Mouse (Mus musculus) ovary, adult 2 months (tissue): Measurements from ENCODE around the gene Tbccd1. TPM values are rescaled to one million over a fixed set of nuclear protein-coding genes. Genes with fewer than 3 reads are reported as not detected.

Experiments
- polyA plus RNA-seq: library from polyadenylated mRNA; depleted of rRNA; stranded (reverse); fragments of >200 nt; gene quantifications from 2 replicates; pipeline ENCODE4 v1.2.3, GENCODE M21; 2012; rRNA removed

Tbccd1 gene
- 11.3 and 13.1 TPM in 2 replicates for polyA plus RNA-seq

GRCm38 (mm10) chr16:22857431-22858113 is at the start of gene Tbccd1, which contains the start of gene Dnajb11:
Gene Tbccd1 (minus strand): TSS chr16:22857669.
Gene Dnajb11 (plus strand): TSS chr16:22857845.

DNA sequence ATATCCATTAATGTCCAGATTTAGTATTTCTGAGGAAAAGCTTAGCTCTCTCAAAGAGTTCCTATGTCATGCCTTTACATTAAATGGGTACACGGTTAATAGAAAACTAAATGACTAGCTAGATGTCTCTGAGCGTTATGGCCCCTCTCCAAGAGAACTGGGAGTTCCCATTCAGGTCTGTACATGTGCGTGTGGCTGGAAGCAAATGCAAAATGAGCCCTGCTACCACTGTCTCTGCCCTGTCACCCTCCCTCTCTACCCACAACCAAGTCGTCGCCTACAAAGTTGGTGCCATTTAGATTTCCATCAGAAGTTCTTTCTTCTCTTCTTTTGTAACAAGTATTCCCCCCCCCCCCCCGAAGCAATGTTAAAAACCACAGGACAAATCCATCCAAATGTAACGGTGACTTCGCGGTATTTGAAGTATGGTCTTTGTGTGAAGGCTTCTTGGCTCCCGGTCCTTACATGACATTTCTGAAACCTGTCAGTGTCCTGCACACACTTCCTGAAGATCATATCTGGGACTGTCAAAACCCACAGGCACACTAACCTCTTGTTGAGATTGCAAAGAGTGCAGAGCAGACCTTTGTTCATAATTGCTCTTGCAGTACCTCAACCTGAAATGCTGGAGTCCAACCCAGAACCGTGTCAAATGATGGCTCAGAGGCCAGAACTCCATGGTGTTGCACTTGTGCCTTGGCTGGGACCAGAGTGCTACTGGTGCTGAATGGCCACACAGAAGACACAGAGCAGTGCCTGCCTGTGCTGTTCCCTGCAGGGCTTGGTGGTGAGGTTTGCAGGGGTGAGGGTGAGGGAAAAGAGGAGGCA is 33.4 kb upstream of the Tbccd1 start, which contains the start of gene Ahsg:
Gene Ahsg (plus strand): TSS at position 595 of the 828 bp plus-strand sequence.

DNA sequence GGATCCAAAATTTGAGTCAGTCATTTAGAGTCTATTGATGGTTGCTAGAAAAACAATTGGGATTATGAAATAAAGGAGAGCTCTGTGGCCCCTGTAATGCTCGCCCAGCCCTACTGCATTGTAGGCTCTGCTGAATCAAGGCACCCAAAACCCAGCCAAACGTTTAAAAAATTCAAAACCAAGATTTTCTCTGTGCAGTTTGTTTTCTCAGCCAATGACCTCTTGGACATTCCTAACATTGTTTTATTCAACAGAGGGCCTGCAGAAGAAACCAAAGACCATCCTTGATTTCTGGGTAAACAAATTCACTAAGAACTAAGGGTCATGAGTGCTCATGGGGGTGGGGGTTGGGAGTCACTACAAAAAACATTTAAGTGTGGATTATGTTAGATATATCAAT is 46.0 kb downstream of the Tbccd1 start, which contains the start of gene Crygs:
Gene Crygs (minus strand): TSS at position 101 of the 400 bp plus-strand sequence.

Other genes starting within 250 kb of the Tbccd1 start
- 0.14 and 0.30 TPM in 2 replicates for gene Dgkg, start 200.4 kb downstream of the Tbccd1 start, polyA plus RNA-seq
- not detected in 2 replicates for gene Crygs, start 46.1 kb downstream of the Tbccd1 start, polyA plus RNA-seq
- gene Dnajb11, start 176 bp upstream of the Tbccd1 start, polyA plus RNA-seq: 15.6 and 26.1 TPM in 2 replicates
- gene Ahsg, start 33.6 kb upstream of the Tbccd1 start, polyA plus RNA-seq: 7.3 and 13.8 TPM in 2 replicates
- 5.3 and 10.0 TPM in 2 replicates for gene Fetub, start 60.7 kb upstream of the Tbccd1 start, polyA plus RNA-seq
- 0.17 TPM in 1 of 2 replicates, not detected in the other for gene Hrg, start 93.4 kb upstream of the Tbccd1 start, polyA plus RNA-seq
- 0.20 and 0.46 TPM in 2 replicates for gene Kng2, start 171.8 kb upstream of the Tbccd1 start, polyA plus RNA-seq
- gene Kng1, start 200.2 kb upstream of the Tbccd1 start, polyA plus RNA-seq: 0.07 and 0.22 TPM in 2 replicates
- 49.0 and 54.7 TPM in 2 replicates for gene Eif4a2, start 249.8 kb upstream of the Tbccd1 start, polyA plus RNA-seq